Mouse (Mus musculus) ovary, adult 18-20 months (tissue): ENCODE measurements around the gene Dagla.

Experiments used
- DNase-seq: peaks from one replicate; pipeline ENCODE4 v3.0.0; 2022; ENCODE audit warnings: low spot score, mixed read lengths

The Dagla gene

GRCm38 (mm10) chr19:10307941-10308340 is 3.3 kb upstream of the Dagla start:
- no peak for DNase-seq

- no peak for DNase-seq
These were observed 2.7 kb upstream of the Dagla start for GRCm38 (mm10) chr19:10307351-10307750.

- no peak for DNase-seq
These were observed 2.0 kb upstream of the Dagla start for GRCm38 (mm10) chr19:10306521-10307243.

- no peak for DNase-seq
These were observed 963 bp upstream of the Dagla start for GRCm38 (mm10) chr19:10305640-10306039.

GRCm38 (mm10) chr19:10304395-10304794 is 282 bp downstream of the Dagla start:
- no peak for DNase-seq

GRCm38 (mm10) chr19:10302852-10303251 is 1.8 kb downstream of the Dagla start:
- DNase-seq: no peak

- no peak for DNase-seq
These were observed 2.8 kb downstream of the Dagla start for GRCm38 (mm10) chr19:10301866-10302356.

GRCm38 (mm10) chr19:10301263-10301662 is 3.4 kb downstream of the Dagla start:
- no peak for DNase-seq

- no peak for DNase-seq
These were observed 3.9 kb downstream of the Dagla start for GRCm38 (mm10) chr19:10300809-10301208.

GRCm38 (mm10) chr19:10298268-10298667 is 6.4 kb downstream of the Dagla start:
- no peak for DNase-seq

- DNase-seq: peak; percentile 57
These were observed 7.6 kb downstream of the Dagla start for GRCm38 (mm10) chr19:10297041-10297503.

- no peak for DNase-seq
These were observed 8.4 kb downstream of the Dagla start for GRCm38 (mm10) chr19:10296306-10296705.

- no peak for DNase-seq
These were observed 9.8 kb downstream of the Dagla start for GRCm38 (mm10) chr19:10294631-10295562.

GRCm38 (mm10) chr19:10293987-10294386 is 10.7 kb downstream of the Dagla start:
- DNase-seq: no peak

- DNase-seq: no peak
These were observed 12.7 kb downstream of the Dagla start for GRCm38 (mm10) chr19:10291896-10292490.

- peak; percentile 61 for DNase-seq
These were observed 14.3 kb downstream of the Dagla start for GRCm38 (mm10) chr19:10290153-10290945.

- no peak for DNase-seq
These were observed 15.0 kb downstream of the Dagla start for GRCm38 (mm10) chr19:10289609-10290150.

- no peak for DNase-seq
These were observed 16.3 kb downstream of the Dagla start for GRCm38 (mm10) chr19:10288125-10289040.

GRCm38 (mm10) chr19:10286458-10286872 is 18.2 kb downstream of the Dagla start:
- DNase-seq: no peak
